Mouse (Mus musculus) forebrain, embryonic 11.5 days (tissue): ENCODE data around the gene Whrn. TPM values are rescaled to one million over a fixed set of nuclear protein-coding genes. Genes with fewer than 3 reads are reported as not detected.
A peak's percentile ranks its signal among the peaks of the same experiment; 100 is the strongest.

Experiments
- ATAC-seq: fragments of 200-750 bp; cut with Nextera tagmentation; replicated peaks from 2 replicates; pipeline ENCODE4 v1.8.0; 2017; ENCODE audit warnings: moderate TSS enrichment; ENCODE audit not compliant: low FRiP score
- DNase-seq: peaks from one replicate; pipeline ENCODE4 v3.0.0-alpha.2; 2017; ENCODE audit warnings: low spot score
- H3K27ac ChIP-seq: fragments of 300-500 bp; sonication (generic); 2 replicates; pipeline ENCODE4 v1.5.1; 2014; ENCODE audit warnings: low read depth, low read length
- H3K27me3 ChIP-seq: fragments of 300-500 bp; sonication (generic); 2 replicates; pipeline ENCODE4 v1.6.1; 2014; ENCODE audit warnings: mild to moderate bottlenecking, low read length, mixed read lengths; ENCODE audit not compliant: control insufficient read depth, insufficient read depth
- H3K36me3 ChIP-seq: fragments of 300-500 bp; sonication (generic); 2 replicates; pipeline ENCODE4 v1.6.1; 2014; ENCODE audit warnings: mild to moderate bottlenecking, low read length, moderate library complexity, mixed read lengths; ENCODE audit not compliant: control insufficient read depth, insufficient read depth
- H3K4me1 ChIP-seq: fragments of 300-500 bp; sonication (generic); replicated peaks from 2 replicates; pipeline ENCODE4 v1.6.1; 2014; ENCODE audit warnings: low read length, mixed read lengths; ENCODE audit not compliant: control insufficient read depth, insufficient read depth
- H3K4me2 ChIP-seq: fragments of 300-500 bp; sonication (generic); 2 replicates; pipeline ENCODE4 v1.6.1; 2014; ENCODE audit warnings: low read depth, mild to moderate bottlenecking, low read length, moderate library complexity, mixed read lengths; ENCODE audit not compliant: severe bottlenecking
- H3K4me3 ChIP-seq: fragments of 300-500 bp; sonication (generic); 2 replicates; pipeline ENCODE4 v1.5.1; 2014; ENCODE audit warnings: low read depth, low read length
- H3K9ac ChIP-seq: fragments of 300-500 bp; sonication (generic); 2 replicates; pipeline ENCODE4 v1.6.1; 2014; ENCODE audit warnings: low read length
- H3K9me3 ChIP-seq: fragments of 300-500 bp; sonication (generic); 2 replicates; pipeline ENCODE4 v1.6.1; 2016; ENCODE audit warnings: low read length, mixed read lengths; ENCODE audit not compliant: control insufficient read depth
- WGBS: fragments of 180-500 bp; shearing (Covaris S2); extraction: QIAGEN DNeasy Blood & Tissue Kit; methylation state at CpG from one replicate; pipeline ENCODE4 v1.1.7; 2014; 5-methylcytosine and 5-hydroxymethylcytosine counted together
- polyA plus RNA-seq: library from polyadenylated mRNA; unstranded; fragments of >200 nt; fragmentation: Nextera tagmentation; extraction: Ambion mirVana; gene quantifications from 2 replicates; pipeline ENCODE4 v1.2.1, GENCODE M21; 2014

The Whrn gene
- polyA plus RNA-seq, 1 experiment from 2014 or later, result 11.0 TPM

DNA sequence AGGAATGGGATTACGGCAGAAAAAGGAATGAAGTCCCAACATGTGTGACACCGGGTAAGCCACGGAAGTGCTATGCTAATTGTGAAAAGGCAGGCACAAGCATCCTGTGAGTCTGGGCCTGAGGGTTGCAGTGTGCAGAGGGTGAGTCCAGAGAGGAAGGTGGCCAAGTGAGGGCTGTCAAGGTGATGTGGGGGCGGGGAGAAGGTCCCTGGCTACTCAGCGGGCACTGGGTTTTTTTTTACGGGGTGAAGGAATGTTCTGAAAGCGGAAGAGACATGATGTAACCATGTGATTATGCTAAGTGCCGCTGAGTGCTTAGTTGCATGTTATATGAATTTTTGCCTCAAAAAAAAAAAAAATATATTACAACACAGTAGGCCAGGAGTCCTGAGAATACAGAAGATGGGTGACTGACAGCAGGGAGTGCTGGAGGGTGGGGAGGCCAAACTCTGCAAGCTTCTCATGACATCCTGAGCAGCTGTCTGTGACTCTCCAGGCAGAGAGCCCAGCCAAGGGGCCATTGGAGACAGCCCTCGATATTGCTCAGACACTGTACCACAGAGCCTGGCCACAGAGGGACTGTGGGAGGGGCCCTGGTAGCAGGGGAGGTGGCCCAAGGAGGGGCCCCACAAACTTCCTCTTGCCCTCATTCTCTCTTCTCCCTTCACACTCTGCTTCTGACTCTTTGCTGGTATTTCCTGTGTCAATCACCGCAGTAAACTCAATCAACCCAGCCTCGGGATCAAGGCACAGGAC is 96.8 kb downstream of the Whrn start:
- Histone ChIP-seq H3K9ac (no peak overlapping the region), H3K9me3 (no peaks in the 10 kb centered on the region), H3K27me3 (no peaks in the 10 kb centered on the region), H3K4me2 (no peak overlapping the region), H3K4me3 (no peak overlapping the region), H3K4me1 (peaks cover 7% of the 10 kb centered on the region; the same call in 1 of the 2 replicates), H3K27ac (no peak overlapping the region), H3K36me3 (no peaks in the 10 kb centered on the region; the same call in 1 of the 2 replicates)
- WGBS, result 79% methylated on average over 11 of the region's 11 CpGs
- ATAC-seq (no peak), DNase-seq (no peak)

DNA sequence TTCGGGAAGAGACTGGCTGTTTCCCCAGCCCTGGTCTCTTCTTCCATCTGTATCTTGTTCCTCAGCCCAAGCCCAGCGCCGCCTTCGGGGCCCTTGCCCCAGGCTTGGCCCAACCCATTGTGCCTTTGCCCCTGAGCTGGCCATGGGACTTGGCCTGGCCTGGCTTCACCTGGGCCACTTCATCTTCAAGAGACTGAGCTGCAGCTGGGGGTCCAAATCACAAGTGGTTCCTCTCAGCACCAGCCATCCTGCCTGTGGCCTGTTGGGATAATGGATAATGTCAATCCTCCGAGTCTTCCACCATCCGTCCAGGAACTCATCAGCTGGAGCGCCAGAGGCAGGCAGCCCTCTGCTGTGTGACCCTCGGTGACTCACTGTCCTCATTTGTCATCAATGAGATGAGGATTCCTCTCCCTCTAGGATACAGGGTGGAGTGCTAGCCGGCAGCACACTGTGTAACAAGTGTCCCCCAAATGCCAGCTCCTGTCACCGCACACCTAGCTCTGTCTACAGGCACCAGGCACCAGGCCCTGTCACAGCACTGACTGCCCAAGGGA is 97.7 kb downstream of the Whrn start:
- peaks cover 2% of the 10 kb centered on the region; the same call in 1 of the 2 replicates for H3K4me1 ChIP-seq
- no peak overlapping the region for H3K9ac ChIP-seq
- no peak overlapping the region for H3K27ac ChIP-seq
- H3K4me2 ChIP-seq, result no peak overlapping the region
- H3K36me3 ChIP-seq, result no peaks in the 10 kb centered on the region; the same call in 1 of the 2 replicates
- no peaks in the 10 kb centered on the region for H3K9me3 ChIP-seq
- no peaks in the 10 kb centered on the region for H3K27me3 ChIP-seq
- H3K4me3 ChIP-seq, result no peak overlapping the region
- ATAC-seq, result no peak
- no peak for DNase-seq
- WGBS, result 90% methylated on average over 10 of the region's 10 CpGs

DNA sequence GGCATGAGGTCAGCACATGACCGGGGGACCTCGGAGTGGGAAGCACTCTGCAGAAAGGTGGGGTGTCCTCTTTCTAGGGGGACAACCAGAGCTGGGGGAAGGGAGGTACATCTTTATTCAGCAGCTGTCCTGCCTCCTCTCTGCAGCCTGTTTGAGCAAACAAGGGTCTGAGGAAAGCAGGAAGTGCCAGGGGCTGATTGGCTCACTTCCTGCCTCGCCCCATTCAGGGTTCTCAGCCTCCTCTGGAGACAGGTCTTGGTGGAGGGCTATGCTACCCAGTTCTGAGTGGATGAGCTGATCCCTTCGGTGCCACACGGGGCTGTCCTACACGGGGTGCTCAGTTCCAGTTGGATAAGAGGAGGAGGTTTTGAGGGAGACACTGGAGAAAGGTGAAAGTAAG is 104.5 kb downstream of the Whrn start:
- Histone ChIP-seq H3K27ac (no peak overlapping the region), H3K4me2 (no peak overlapping the region), H3K27me3 (no peaks in the 10 kb centered on the region), H3K9ac (no peak overlapping the region), H3K36me3 (no peaks in the 10 kb centered on the region; the same call in 1 of the 2 replicates), H3K4me1 (peaks cover 18% of the 10 kb centered on the region), H3K9me3 (no peaks in the 10 kb centered on the region), H3K4me3 (no peak overlapping the region)
- WGBS, result 92% methylated on average over 6 of the region's 6 CpGs
- ATAC-seq (no peak), DNase-seq (no peak)

DNA sequence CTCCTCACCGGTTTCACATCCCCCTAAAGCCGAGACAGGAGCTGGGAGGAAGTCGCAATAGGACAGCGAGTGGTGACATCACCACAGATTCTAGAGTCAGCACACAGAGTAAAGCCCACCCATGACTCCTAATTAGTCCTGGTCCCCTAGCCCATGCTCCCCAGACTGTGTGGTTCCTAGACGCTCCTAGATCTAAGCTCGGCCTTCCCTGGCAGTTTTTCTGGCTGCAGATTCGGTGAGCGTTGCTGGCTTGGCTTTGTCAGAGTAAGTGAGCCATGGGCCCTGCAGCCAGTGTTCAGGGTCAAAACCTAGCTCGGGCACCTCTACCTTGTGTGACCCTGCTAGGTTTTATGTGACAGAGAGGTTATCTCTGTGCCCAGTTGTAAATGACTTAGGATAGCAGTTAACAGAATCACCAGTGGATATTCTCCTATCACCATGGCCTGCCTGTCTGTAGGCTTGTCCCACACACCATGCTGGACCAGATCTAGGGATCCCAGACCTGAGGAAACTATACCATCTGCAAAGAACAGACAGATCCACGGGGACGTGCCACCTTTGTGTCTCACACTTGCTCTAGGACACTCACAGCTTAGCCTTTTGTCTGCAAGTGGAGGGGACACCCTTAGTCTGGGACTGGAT is 105.8 kb downstream of the Whrn start:
- peak overlapping the region; percentile 60; the same call in 1 of the 2 replicates for H3K27ac ChIP-seq
- DNase-seq (no peak), ATAC-seq (peak; percentile 74)
- H3K9ac ChIP-seq, result no peak overlapping the region
- H3K4me1 ChIP-seq, result peaks cover 18% of the 10 kb centered on the region
- H3K27me3 ChIP-seq, result no peaks in the 10 kb centered on the region
- H3K9me3 ChIP-seq, result no peaks in the 10 kb centered on the region
- no peak overlapping the region for H3K4me2 ChIP-seq
- no peak overlapping the region for H3K4me3 ChIP-seq
- 40% methylated on average over 11 of the region's 11 CpGs for WGBS
- no peaks in the 10 kb centered on the region; the same call in 1 of the 2 replicates for H3K36me3 ChIP-seq

DNA sequence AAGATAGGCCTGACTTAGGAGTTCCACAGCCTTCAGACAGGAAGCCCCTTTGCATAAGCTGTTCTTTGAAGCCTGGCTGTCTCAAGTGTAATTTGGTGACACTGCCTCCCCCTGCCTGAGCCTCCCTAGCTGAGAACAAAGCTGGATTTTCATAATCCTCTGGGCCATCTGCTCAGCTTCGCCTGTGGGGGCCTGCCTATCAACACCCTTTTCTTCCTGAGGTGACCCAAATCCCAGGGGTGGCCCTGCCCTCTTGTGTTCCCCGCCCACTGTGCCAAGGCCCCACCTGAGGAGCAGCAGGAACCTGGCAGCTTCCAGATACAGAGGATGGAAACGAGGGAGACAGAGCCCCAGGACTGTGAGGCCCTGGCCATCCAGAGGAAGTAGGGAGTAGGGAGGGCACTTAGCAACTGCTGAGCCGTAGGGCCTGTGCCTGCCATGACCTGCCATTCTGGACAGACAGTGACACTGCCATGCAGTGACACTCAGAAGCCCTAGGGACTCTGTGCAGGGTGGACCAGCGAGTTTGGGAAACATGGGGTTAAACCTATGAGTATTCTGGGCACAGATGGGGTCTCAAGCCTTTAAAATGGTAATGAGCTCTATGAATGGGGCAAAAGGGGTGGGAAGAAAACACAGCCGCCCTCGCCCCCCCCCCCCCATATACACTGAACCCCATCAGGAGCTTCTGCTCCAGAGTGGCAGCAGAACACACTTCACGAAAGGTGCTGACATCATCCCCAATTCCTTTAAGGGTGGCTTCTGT is 106.5 kb downstream of the Whrn start:
- Histone ChIP-seq H3K4me2 (no peak overlapping the region), H3K4me3 (no peak overlapping the region), H3K4me1 (peaks cover 18% of the 10 kb centered on the region), H3K9me3 (no peaks in the 10 kb centered on the region), H3K9ac (peak overlapping the region; percentile 14), H3K27me3 (no peaks in the 10 kb centered on the region), H3K27ac (peak overlapping the region; percentile 60), H3K36me3 (no peaks in the 10 kb centered on the region; the same call in 1 of the 2 replicates)
- peak; percentile 76 for ATAC-seq
- WGBS, result 10% methylated on average over 8 of the region's 8 CpGs
- peak; percentile 67 for DNase-seq

DNA sequence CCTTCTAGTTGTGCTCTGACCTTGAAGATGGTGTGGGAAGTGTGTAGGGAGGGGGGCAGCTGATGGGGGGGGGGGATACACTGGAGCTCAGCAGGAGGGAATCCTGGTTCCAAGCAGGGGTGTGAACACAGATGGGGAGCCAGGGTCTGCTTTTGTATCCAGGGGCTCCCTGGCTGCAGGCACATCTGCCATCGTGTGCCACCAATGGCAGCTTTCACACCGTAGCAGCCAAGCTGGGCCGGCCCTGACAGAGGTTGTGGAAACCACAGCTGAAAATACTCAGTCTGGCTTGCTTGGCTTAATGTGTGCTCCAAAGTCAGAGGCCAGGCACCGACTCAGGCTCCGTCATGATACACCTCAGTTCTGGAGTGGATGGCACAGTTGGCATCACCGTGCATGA is 107.8 kb downstream of the Whrn start:
- no peak overlapping the region for H3K4me3 ChIP-seq
- DNase-seq (no peak), ATAC-seq (no peak; the same call in 1 of the 2 replicates)
- no peaks in the 10 kb centered on the region; the same call in 1 of the 2 replicates for H3K36me3 ChIP-seq
- H3K27me3 ChIP-seq, result no peaks in the 10 kb centered on the region
- no peak overlapping the region for H3K4me2 ChIP-seq
- 82% methylated on average over 6 of the region's 6 CpGs for WGBS
- peak overlapping the region; percentile 60; the same call in 1 of the 2 replicates for H3K27ac ChIP-seq
- no peak overlapping the region for H3K9ac ChIP-seq
- H3K4me1 ChIP-seq, result peaks cover 18% of the 10 kb centered on the region
- H3K9me3 ChIP-seq, result no peaks in the 10 kb centered on the region

DNA sequence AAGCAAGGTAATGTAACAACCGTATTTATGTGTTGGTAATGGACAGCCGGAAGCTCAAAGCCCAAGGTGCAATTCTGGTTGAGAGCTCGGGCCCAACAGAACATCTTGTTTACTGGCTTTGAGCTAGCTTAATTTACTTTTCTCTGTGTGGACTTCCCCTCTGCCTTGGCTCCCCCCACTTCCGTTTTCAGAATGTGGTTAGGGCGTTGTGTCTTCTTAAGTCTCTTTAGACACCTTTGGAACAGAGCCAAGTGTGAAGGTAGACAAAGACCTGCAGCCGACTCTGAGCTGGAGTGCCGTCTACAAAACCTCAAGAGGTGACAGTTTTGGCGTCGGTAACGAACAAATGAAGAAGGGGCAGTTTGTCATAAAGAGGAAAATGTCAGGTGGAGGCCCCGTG is 110.0 kb downstream of the Whrn start:
- peaks cover 18% of the 10 kb centered on the region for H3K4me1 ChIP-seq
- 80% methylated on average over 11 of the region's 11 CpGs for WGBS
- H3K36me3 ChIP-seq, result no peaks in the 10 kb centered on the region; the same call in 1 of the 2 replicates
- DNase-seq (no peak), ATAC-seq (no peak)
- H3K9me3 ChIP-seq, result no peaks in the 10 kb centered on the region
- H3K4me3 ChIP-seq, result no peak overlapping the region
- H3K27ac ChIP-seq, result no peak overlapping the region
- H3K27me3 ChIP-seq, result no peaks in the 10 kb centered on the region
- no peak overlapping the region for H3K4me2 ChIP-seq
- H3K9ac ChIP-seq, result no peak overlapping the region

DNA sequence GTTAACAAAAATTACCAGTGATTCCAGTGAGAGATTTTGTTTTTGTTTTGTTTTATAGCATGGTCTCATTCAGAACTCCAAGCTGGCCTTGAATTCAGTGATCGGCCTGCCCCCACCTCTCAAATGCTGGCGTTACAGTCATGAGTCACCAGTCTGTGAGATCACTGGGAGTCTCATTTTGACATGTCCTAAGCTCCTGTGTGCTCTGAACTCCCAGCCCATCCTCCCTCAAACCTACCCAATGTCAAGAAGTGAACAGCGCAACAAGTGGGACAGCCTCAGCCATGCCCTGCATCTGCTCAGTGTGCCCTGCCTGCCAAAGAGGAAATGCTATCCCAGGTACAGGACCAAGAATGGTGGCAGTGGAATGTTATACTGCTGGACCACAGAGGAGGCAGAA is 110.5 kb downstream of the Whrn start:
- H3K9me3 ChIP-seq, result no peaks in the 10 kb centered on the region
- no peaks in the 10 kb centered on the region; the same call in 1 of the 2 replicates for H3K36me3 ChIP-seq
- H3K4me1 ChIP-seq, result peaks cover 16% of the 10 kb centered on the region
- no peak overlapping the region for H3K9ac ChIP-seq
- H3K4me3 ChIP-seq, result no peak overlapping the region
- no peak overlapping the region for H3K27ac ChIP-seq
- no peaks in the 10 kb centered on the region for H3K27me3 ChIP-seq
- 91% methylated on average over 3 of the region's 3 CpGs for WGBS
- H3K4me2 ChIP-seq, result no peak overlapping the region
- ATAC-seq, result no peak
- no peak for DNase-seq
